Mouse (Mus musculus): Measurements from ENCODE around the gene Zfp385b.

The Zfp385b gene

GRCm38 (mm10) chr2:77709206-77709794 lies 110.1 kb downstream of the Zfp385b start:
- peak in 1 of 2 experiments; percentile 76 for DNase-seq (ENCODE audit: inconsistent age in 2 of 2, low spot score in 1 of 2)

DNA sequence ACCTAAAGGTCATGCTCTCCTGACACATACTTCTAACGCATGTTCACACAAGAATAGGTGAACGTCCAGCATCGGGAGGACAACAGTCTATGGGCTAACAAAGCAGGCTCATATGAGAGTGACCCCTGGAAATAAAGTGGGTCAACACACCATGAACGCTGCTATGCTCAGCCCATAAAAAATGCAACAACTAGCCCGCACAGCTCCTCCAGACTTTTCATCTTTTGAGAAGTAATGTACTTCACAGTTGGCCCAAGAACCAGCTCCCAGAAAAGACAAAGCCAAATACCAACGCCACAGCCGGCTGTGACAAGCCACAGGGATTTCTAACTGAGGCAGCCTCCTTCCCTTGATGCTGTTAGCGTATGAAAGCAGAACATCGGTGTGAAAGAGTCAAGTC lies 112.3 kb downstream of the Zfp385b start:
- DNase-seq (ENCODE audit: inconsistent age in 2 of 2, low spot score in 1 of 2), result no peak

GRCm38 (mm10) chr2:77705476-77705875 lies 114.0 kb downstream of the Zfp385b start:
- DNase-seq (ENCODE audit: inconsistent age in 2 of 2, low spot score in 1 of 2), result no peak

DNA sequence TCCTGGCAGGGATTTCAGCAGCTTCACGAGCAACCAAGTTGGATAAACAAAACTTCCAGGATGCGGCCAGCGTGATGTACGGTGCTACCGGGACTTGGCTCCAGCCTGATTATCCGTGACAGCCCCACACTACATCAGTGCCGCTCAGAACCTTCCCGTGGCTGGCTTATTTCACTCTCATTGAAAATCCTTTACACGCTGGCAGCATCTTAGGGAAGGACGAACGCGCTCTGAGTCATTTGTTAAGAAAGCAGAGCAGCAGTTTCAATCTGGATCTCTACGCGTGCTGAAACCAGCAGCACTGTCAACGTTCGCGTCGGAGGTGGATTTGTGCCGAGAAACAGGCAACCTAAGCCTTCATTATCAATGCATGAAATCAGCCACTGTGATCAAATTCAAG lies 116.4 kb downstream of the Zfp385b start:
- peak in 1 of 2 experiments; percentile 68 for DNase-seq (ENCODE audit: inconsistent age in 2 of 2, low spot score in 1 of 2)

DNA sequence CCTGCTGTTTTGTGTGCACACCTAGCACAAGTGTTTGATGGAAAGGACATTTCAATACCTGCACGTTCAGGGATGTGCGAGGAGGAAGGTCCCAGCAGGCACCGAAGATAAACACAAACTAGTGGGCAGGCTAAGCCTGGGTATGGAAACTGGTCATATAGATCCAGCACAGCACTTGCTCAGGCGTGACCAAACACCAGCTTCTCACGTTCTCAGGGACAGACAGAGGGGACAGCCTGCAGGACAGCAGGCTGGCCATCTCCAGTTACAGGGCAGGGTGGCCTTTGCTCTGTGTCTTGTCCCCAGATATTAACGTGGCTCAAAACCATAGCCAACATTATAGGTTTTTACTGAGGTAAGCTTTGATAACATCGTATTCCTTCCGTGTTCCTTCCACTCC lies 128.3 kb downstream of the Zfp385b start:
- DNase-seq (ENCODE audit: inconsistent age in 2 of 2, low spot score in 1 of 2), result no peak

DNA sequence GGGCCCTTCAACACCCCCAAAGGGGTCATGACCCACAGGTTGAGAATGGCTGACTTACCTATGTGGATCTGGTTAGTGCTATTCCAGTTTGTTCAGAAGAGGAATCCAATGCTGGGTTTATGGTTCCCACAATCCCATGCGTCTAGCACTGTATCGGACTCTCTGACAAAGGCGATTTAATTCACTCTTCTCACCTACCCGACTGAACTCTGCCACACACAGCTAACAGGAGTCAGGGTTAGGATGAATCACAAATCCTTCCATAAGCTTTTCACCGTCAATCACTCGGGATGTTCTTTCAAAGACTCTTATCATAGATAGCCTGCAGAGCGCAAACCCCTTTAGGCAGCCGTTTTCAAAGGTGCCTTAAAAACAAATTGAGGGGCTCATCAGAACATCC lies 129.1 kb downstream of the Zfp385b start:
- no peak for DNase-seq (ENCODE audit: inconsistent age in 2 of 2, low spot score in 1 of 2)

DNA sequence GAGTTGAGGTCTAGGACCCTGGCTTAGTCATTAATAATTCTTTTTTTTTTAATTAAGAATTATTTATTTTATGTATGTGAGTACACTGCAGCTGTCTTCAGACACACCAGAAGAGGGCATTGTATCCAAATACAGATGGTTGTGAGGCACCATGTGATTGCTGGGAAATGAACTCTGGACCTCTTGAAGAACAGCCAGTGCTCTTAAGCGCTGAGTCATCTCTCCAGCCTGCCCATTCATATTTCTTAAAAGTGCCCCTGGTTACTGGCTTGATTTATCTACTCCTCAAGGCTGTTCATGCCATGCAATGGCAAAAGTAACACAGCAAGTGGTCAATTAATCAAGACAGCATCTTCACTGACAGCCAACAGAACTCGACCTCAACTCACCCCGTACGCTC lies 130.8 kb downstream of the Zfp385b start:
- DNase-seq (ENCODE audit: inconsistent age in 2 of 2, low spot score in 1 of 2), result peak; percentile 13 to 52

GRCm38 (mm10) chr2:77684088-77684487 lies 135.4 kb downstream of the Zfp385b start:
- no peak for DNase-seq (ENCODE audit: inconsistent age in 2 of 2, low spot score in 1 of 2)

DNA sequence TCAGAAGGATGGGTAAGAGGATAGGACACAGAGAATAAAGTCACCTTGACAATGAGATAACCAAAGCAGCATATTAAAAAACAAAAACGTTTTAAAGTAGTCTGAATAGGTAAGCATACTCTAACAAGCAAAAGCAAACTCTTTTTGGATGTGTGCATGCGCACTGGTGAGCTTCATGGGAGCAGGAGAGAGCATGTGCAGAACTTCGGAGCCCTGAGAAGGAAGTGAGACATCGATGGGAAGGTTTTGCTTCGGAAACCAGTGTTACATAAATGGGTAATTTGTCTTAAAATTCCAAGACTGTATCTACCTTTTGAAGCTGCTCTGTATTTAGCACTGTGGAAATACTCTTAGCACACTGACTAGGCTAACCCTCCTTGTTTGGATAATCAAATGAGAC lies 137.2 kb downstream of the Zfp385b start:
- DNase-seq (ENCODE audit: inconsistent age in 2 of 2, low spot score in 1 of 2), result no peak

DNA sequence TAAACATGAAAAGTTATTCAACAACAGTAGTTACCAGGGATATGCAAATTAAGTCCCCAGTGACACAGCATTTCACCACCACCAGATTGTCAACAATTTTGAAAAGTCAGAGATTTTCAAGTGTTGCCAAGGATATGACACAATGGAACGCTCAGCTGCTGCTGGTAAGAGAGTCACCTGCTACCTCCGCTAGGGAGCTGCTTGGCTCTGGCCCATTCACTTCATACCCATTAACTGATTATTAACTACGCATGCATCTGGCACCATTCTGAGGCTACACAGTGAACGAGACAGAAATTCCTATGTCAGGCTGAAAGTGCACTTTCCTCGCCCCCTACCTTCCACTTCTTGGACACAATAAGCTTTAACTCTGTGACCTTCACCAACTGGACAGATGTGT lies 137.7 kb downstream of the Zfp385b start:
- DNase-seq (ENCODE audit: inconsistent age in 2 of 2, low spot score in 1 of 2), result peak in 1 of 2 experiments; percentile 25

DNA sequence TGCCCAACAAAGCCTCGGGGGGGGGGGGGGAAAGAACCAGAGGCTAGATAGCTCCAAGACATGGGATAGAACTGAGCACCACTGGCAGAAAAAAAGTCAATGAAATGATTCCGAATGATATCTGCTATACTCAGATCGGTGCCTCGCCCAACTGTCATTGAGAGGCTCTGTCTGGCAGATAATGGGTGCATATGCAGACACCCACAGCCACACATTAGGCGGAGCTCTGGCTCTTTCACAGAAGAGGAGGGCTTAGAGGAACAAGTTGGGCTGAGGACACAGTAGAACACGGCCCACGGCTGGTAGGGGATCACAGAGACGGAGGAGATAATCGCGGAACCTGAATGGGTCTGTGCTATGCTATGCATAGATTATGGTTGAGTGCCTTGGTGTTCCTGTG lies 145.7 kb downstream of the Zfp385b start:
- no peak for DNase-seq (ENCODE audit: inconsistent age in 2 of 2, low spot score in 1 of 2)

- DNase-seq (ENCODE audit: inconsistent age in 2 of 2, low spot score in 1 of 2), result no peak
Observed at GRCm38 (mm10) chr2:77672215-77672905, 147.1 kb downstream of the Zfp385b start.

- DNase-seq (ENCODE audit: inconsistent age in 2 of 2, low spot score in 1 of 2), result peak in 1 of 2 experiments; percentile 23
Observed at GRCm38 (mm10) chr2:77662171-77662570, 157.3 kb downstream of the Zfp385b start.

DNA sequence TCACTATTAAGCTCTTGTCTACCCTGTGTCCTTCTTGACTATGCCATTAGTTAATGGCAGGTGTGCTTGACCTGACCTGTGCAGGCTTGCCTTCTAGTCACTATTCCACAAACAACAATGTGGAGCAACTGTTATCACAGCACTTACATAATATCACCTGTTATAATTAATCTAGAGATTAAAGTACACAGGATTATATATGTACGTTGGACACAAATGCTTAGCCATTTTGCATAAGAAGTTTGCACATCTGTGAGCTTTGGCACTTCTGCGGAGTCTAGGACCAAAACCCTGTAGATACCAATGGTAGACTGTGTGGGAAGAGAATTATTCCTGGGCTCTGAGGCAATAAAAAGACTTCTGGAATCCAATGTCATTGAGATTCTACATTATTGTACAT lies 165.8 kb downstream of the Zfp385b start:
- no peak for DNase-seq (ENCODE audit: inconsistent age in 2 of 2, low spot score in 1 of 2)

- no peak for DNase-seq (ENCODE audit: inconsistent age in 2 of 2, low spot score in 1 of 2)
Observed at GRCm38 (mm10) chr2:77641521-77642170, 177.8 kb downstream of the Zfp385b start.

- DNase-seq (ENCODE audit: inconsistent age in 2 of 2, low spot score in 1 of 2), result no peak
Observed at GRCm38 (mm10) chr2:77639993-77640392, 179.4 kb downstream of the Zfp385b start.

- peak; percentile 7 to 79 for DNase-seq (ENCODE audit: inconsistent age in 2 of 2, low spot score in 1 of 2)
Observed at GRCm38 (mm10) chr2:77631606-77632005, 187.8 kb downstream of the Zfp385b start.

GRCm38 (mm10) chr2:77627622-77628231 lies 191.7 kb downstream of the Zfp385b start:
- no peak for DNase-seq (ENCODE audit: inconsistent age in 2 of 2, low spot score in 1 of 2)

GRCm38 (mm10) chr2:77618686-77619085 lies 200.8 kb downstream of the Zfp385b start:
- no peak for DNase-seq (ENCODE audit: inconsistent age in 2 of 2, low spot score in 1 of 2)

DNA sequence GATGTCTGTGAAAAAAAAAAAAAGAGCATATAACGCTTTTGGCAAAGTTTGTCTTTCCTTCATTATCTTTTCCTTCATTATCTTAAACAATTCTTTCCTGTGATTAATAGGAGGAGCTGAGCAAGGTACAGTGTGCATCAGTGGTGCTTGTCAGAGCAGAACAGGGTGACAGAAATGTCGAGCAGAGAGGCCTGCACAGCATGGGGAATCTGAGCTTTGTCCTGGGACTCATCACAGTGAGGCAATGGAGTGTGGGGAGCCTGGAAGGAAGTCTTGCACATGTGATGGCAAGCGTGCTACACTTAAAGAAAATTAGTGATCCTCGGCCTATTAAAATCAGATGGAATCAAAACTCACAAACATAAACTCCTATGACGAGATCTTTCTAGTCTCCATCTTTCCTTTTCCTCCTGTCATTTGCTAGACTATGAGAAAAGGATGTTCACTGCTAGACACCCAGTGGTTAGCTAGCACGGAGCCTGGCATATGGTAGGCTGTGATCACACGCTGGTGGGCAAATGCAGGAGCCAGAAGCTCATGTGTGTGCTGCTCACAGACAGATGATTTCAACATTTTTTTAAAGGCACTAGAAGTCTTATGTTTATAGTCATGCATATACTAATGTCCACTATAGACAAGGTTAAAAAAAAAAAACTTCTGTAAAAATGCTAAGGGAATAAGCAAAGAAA lies 209.0 kb downstream of the Zfp385b start:
- DNase-seq (ENCODE audit: inconsistent age in 2 of 2, low spot score in 1 of 2), result no peak

GRCm38 (mm10) chr2:77609452-77609851 lies 210.0 kb downstream of the Zfp385b start:
- DNase-seq (ENCODE audit: inconsistent age in 2 of 2, low spot score in 1 of 2), result no peak
